Mouse (Mus musculus) monocyte, adult 2 months (primary cell): Measurements from ENCODE around the gene Kansl1l.

Experiments used
- DNase-seq, 2 experiments: peaks; one replicate each; pipeline ENCODE4 v3.0.0; 2022; ENCODE audit warnings: low spot score in 2 of 2, low read depth in 1 of 2

Gene Kansl1l

DNA sequence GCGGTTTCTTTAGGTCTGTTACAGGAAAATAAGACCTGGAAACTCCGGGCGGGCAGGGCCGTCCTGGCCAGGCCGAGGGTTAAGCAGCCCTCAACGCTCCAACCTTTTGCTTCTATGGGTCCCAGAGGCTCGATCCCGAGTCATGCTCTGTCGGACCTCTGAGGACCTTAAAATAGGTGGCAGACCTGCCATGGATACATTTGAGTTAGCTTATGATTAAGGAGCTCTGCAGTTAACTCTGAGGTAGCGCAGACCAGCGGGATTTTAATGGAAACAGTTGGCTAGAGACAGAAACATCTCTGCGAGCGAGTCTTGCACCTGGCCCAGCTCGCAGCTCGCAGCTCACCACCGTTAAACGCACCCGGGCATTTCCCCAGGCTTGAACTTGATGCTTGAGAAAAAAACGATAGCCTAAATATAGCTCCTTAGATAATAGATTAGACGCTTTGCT lies 528 bp upstream of the Kansl1l start:
- no peak for DNase-seq

DNA sequence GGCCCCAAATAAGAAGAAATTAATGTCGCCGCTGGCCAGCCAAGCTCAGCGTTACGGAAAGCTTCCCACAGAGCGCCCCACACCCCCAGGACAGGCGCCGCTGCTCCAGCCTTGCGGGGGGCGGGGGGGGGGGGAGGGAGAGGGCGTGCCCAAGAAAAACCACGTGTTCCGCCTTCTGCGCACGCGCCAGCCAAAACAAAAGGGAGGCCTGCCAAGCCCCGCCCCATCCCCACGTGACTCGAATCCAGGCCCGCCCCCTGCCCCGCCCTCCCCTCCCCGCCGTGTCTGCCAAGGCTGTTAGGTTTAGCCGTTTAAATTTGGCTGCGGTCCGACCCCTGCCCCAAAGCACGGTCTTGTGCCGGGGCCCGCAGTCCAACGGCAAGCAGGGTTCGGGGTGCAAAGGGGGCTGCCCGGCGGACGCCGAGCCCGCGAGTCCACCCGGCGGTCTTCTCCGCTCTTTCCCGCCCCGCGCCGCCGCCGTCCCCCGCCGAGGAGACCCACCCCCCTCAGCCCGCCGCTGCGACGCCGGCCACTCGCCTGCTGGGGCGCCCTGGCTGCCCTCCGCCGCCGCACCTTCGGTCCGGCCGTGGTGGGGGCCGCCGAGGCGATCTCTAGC lies 417 bp downstream of the Kansl1l start:
- DNase-seq, result peak; percentile 56 to 82

DNA sequence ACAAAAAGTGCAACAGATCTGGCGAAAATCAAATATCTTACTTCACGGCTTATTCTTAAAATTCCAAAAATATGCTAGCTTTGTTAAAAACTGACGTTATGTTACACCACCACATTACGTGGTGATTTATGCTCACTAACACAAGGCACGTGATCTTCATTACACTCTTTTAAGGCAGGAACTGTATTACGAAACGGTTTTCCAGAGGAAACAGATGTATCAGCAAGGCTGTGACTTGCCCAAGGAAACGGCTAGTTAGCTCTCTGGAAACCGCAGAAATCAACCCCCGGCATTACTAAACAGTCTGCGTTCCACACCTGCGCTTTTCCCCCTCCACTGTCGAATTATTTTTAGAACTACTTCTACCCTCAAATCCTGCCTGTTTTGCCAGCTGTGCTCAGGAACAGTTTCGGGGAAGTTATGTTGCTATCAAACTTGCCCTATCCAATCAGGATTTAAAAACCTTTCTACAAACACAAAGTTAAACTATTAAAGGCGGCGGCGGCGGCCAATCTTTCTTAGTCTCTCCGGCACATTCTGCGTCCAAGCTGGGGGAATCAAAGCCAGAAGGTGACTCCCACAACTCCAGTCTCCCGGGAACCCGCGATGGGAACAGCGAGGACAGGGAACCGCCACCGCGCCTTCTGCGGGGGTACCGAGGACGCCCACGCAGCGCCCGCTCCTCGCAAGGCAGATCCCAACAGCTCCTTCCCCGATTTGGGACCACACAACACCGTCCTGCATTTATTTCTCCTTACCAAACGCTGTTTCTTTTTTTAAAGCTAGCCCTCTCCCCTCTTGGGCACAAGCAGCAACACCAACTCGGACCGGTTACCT lies 1.2 kb downstream of the Kansl1l start:
- peak; percentile 35 to 45 for DNase-seq

DNA sequence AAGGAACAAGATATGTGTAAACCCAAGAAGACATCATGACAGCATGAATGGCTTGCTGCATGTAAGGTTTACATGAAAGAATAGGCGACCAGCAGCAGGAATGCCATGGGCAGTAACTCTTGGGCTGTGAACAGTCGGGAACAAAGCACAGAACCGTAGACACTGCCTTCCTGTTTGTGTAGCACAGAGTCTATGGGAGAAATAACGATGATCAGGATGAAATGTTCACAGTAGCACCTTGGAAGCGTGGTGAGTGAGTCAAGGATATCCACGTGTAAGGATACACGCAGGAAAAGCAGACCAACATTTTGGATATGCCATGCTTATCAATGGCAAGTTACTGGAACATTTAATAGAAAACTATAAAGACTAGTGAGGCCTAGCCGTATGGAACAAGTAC lies 2.6 kb downstream of the Kansl1l start:
- no peak for DNase-seq

DNA sequence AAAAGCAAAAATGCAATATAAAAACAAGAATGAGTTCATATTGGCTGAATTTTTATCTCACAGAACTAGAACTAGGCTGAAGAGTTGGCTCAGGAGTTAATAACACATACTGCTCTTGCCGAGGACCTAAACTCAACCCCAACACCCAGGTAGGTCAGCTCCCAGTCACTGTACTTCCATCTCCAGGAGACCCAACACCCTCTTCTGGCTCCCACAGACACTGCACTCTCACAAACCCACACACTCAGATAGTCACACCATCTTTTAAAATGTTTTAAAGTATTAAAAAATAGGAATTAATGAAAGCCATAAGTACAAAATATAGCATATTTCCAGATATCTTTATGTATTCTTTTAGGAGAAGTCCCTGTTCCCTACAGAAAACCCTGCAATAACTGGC lies 4.2 kb downstream of the Kansl1l start:
- DNase-seq, result no peak

DNA sequence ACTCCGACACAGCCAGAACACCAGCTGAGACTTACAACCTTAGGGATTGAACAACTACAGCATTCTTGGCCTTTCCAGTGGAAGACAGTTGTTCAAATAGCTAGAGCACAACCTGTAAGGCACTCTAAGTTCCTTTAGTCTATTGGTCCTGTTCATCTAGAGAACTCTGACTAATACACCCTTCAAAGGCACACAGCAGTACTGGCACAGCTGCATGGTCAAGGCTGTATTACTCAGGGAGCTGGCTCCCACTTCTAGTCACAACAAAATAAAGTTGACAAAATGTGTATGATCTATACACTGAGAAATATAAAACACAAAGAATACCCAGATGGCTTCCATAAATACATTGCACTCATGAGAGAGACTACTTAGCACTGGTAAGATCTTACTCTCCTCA lies 10.5 kb downstream of the Kansl1l start:
- no peak for DNase-seq

DNA sequence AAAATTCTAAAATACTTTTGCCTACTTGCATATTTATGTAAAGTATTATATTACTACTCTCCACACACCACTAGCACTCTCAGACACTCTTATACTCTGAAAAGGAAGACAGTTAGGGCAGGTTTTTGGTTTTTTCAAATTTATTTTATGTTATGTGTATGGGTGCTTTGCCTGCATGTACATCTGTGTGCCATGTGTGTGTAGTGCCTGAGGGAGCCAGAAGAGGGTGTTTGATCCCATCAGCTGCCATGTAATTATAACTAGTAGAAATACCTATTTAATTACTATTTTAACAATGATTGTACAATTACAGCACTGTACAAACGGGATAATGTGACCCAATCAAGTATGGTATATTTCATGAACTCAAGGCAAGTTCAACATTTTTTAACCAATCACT lies 12.0 kb downstream of the Kansl1l start:
- DNase-seq, result no peak

DNA sequence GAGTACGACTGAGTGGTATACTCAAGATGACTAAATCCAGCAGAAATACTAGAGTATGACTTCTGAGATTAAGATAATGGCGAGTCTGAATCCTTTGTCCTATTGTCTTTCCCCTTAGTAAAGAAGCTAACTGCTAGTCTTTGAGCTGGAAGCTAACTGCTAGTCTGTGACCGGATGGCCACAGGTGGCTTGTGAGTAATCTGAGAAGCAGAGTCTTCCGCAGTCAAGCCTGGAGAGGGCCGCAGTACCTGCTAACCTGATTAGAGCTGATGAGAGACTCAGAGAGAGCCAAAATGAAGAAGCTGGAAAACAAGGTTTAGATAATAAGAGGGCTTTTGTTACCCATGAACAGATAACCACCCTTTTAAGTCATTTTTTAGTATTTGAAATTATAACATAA lies 12.7 kb downstream of the Kansl1l start:
- no peak for DNase-seq

DNA sequence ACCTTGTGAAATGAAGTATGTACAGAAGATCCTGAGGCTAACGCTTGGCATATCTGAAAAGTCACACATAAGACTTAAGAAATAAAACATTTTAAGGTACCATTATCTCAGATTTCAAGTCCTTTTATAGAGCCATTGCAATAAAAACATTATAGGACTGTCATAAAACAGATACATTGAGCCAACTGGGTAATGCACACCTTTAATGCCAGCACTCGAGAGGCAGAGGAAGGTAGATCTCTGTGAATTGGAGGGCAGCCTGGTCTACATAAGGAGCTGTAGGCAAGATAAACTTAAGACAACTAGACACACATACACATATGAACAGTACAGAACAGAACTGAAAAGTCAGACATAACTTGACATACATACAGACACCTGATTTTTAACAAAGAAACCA lies 19.4 kb downstream of the Kansl1l start:
- DNase-seq, result no peak

DNA sequence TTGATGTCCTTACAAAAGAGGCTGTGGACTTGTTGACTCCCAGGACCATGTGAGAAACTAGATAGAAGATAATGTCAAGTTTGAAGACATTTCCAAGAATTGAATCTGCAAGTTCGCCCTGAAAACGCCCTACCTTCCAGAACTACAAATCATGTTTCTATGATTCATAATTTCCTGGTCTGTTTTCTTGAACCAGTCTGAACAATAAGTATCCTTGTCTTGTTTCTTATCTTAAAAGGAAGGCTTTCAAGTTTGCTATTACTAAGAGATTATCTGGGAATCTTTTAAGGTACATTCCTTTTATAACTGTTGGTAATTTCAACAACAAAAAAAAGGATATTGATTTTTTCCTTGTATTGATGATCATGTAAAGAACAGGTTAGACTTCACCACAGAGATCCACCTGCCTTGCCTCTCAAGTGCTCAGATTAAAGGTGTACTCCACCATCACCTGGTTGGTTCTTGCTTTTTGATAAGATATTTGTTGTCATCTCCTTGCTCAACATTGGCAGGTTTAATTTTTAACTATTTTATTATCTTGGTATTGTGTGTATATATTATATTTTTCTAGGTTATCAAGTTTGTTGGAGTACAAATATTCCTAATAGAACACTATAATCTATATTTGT lies 24.4 kb downstream of the Kansl1l start:
- no peak for DNase-seq

DNA sequence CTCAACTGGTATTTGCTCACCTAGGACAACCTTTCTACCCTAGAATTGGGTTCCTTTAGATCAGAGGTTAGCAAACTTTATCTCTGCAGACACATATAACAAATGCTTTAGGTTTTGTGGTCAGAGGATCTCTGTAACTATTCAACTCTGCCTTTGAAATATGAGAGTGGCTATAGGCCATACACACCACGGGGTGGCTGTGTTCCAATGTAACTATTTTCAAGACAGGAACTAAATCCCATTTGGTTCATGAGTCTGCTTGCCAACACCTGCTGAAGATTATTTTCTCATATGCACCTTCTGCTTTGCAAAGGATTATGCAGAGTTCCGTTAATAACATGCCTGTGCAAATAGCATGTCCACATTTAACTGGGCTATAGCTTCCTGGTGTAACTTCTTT lies 35.1 kb downstream of the Kansl1l start:
- no peak for DNase-seq

DNA sequence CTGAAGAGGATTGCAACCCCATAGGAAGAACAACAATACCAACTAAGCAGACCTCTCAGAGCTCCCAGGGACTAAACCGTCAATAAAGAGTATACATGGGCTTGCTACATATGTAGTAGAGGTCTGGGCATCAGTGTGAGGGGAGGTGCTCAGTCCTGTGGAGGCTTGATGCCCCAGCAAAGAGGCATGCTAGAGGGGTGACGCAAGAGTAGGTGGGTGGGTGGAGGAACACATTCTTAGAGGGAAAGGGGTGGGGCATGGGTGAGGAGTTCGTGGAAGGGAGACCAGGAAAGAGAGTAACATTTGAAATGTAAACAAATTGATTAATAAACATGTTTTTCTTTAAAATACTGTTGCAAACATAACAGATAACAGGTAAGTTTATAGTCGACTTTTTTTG lies 36.3 kb downstream of the Kansl1l start:
- DNase-seq, result no peak

DNA sequence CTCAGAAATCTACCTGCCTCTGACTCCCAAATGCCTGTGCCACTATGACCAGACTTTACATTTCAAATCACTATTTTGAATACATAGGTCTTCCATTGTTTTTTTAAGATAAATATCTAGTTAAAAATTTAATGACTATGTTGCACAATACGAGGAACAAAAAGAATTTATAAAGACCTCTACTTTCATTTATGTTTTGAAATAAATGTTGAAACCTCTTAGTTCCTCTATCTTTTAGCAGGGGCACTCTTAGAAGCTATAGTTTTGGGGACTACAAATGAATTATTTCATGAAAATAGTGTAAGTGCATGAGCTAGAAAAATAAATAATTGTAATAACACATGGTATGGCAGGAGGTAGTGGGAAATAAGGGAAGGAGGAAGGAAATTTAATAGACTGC lies 38.6 kb downstream of the Kansl1l start:
- DNase-seq, result no peak

DNA sequence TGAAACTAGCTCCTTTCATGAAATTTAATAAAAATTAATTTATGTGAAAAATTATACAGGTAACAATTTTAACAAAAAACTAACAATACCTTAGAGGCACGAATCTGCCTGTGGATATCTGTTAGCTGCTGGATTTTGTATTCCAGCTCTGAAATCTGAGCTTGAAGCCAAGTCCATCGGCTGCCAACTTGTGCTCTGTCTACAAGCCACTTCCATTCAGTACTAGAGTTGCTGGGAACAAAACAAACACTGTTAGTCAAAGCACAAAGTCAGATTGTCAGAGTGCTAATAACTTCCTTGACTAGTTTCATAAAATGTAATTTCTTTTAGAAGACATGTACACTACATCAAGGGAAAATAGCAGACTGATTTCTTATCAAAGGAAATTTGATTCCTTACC lies 39.5 kb downstream of the Kansl1l start:
- DNase-seq, result no peak

DNA sequence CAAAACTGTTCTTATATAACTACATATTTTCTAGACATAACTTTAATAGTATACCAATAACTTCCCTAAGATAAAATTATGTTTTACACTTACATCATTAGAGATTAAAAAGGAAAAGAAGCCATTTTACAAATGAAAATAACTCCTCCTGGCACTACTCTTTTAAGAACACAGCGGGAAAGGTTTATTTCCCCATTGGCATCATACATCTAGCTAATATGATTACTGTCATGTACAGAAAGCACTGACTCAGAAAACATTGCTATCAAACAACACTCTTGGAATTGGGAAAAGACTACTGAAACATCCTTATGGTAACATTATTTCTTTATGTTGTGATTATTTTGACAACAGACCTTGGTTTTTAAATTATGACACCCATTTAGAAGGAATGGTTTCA lies 48.6 kb downstream of the Kansl1l start:
- no peak for DNase-seq

DNA sequence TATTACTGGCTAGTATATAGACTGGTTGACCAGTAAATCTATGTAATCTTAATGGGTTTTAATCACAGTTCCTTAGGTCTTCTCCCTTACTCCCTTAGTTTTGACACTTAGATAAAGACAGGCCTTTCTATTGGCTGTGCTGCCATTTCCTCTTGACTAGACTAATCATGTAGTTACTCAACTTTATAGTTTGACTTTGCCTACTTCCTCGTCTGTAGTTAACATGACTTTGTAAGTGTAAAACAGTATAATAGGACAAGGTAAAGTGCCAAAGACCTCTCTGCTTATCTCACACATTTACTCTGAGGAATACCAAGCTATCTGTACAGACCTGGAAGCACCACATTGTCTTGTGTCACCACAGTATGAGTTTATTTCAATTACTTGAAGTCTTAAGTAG lies 86.8 kb downstream of the Kansl1l start:
- DNase-seq, result no peak

DNA sequence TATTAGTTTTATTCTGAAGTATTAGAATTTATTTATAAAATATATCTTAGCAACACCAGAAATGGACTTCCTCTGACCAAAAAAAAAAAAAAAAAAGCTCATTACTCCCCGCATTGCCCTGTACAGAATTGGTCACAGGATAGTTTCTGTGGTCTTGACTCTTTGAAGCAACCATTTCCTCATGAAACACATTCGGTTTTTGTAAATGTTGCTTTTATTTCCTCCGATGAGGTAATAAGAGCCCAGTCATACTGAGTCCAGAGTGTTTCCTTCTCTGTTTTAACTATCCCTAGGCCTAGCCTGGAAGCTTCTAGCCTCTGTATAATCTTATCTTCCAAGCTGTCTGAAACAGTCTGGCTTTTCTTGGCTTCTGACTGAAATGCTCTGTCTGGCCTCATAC lies 104.5 kb downstream of the Kansl1l start:
- DNase-seq, result no peak

DNA sequence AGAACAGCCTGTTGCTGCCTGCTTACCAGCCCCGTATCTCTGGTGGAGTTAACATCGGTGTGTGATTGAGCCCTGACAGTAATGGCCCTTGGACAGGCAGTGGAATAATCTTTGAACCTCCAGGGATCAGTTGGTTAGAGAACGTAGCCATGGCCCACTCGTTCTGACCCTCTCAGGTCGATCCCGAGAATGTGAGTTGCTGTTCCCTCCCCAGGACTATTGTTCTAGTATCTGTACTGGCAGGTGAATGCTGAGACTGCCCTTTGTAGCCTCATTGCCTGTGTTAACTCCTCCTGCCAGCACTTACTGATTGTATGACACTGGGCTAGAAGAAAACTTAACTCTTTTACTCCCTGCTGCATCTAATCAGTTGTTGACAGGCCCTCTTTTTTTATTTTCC lies 112.8 kb downstream of the Kansl1l start:
- no peak for DNase-seq

DNA sequence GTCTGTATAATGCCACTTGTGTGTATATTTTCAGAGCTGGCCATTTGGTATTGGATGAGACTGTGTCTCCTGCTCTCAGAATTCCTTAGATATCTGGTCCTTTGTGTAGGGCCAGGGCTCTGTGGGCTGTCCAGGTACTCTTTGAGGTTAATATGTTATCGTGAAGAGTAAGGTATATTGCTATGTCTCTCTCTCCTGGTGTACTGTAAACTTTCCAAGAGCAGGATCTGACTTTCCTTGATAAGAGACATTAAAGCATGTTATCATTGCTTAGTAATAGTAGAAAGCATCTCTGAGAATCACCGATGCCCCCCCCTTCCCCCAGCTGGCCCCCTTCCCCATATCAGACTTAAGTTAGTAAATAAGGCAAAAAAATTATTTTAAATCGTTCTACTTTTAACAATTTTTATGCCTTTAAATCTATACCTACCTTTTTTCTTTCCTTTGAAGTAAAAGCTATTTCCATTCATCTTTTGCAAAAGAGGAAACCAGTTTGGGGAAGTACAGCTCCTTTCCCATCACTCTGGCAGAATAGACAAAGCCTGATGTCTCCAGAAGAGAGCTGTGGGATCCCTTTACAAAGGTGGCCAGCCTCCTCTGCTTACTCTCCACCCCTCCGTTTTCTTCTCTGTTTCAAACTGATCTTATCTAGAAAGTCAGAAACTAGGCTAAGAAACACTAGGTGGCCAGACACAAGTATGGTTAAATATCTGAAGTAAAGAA lies 114.6 kb downstream of the Kansl1l start:
- no peak for DNase-seq

DNA sequence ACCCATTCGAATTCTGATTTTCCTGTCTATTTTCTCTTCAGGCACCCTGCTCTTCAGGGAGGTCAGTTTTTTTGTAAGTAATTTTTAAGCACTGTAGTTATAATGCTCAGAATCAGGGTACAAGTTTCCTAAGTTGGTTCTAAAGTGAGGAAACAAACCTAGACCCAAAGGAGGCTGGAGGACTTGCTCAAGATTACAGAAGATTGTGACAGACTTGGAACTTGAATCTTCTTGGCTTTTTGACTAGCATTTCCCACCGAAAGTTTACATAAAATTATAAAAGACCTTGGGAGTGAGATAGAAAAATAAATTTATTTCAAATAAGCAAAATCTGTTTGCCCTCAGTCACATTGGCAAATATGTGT lies 115.8 kb downstream of the Kansl1l start:
- no peak for DNase-seq

DNA sequence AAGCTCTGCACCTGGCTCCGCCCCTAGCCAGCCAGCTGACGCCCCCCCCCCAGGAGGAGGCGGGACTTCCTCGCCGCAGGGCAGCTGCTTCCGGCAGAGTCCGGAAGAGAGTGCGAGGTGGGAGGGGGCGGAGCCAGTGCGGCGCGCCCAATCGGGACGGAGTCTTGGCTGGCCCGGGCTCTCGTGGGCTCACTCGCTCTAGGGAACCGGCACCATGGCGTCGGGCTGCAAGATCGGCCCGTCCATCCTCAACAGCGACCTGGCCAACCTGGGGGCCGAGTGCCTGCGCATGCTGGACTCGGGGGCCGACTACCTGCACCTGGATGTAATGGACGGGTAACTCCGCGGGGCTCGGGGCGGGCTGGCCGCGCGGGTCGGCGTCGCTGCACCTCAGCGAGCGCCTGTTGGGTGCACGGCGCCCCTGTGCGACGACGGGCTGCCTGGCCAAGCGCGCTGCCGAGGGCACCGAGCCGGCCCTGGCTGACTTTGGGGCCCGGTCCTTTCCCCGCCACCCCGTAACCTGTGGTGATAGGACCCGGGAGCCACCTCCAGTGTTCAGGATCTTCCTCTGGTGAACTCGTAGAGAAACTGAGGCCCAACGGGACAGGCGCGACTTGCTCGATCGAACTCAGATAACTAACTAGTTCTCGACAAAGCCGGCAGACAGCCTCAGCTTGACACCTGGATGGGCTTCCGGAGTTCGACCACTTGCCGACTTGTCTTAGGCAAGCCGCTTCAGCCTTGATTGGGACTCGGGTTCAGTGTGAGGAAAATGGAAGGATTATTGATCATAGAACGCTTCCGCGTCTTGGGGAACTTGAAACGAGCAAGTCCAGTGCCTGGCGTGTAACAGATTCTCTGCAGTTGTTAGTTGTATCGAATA lies 116.4 kb downstream of the Kansl1l start, which contains the start of gene Rpe:
Gene Rpe (plus strand): TSS at position 139 of the 883 bp plus-strand sequence.
- DNase-seq, result peak; percentile 75 to 83
